Comparison of ENCODE assay signal across 14 mouse cellular contexts in the genomic region with DNA sequence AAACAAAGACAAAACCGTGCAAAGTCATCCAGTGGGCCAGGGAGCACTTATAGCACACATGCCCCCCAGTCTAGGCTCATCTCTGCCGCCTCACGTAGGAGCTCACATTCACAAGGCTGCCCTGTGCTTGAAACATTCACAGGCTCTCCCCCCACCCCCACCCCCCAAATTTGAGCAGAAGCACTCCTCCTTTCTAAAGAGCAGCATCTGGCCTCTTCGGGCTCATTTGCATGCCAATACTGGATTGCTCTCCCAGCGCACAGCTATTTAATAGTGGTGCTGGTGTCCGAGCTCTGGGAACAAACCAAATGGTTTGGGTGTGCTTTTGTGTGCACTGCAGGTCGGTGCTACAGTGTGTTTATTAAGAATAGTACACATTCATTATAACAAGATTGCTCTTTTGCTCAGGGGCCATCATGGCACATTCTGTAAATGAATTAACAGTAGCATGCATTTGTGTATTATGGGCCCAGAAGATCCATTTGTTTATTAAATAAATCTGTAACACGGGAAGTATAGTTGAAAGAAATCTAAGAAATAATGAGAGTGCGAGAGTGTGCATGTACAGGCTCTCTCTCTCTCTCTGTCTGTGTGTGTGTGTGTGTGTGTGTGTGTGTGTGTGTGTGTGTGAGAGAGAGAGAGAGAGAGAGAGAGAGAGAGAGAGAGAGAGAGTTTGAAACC.
DNase-seq lines count a peak whose midpoint lies in the region; ATAC-seq and TF ChIP-seq lines count a peak whose summit lies in the region.
"Had no signal": no experiment of that assay in that cellular context is flagged by ENCODE, and none has a peak within 500 bp of the region (broad histone marks: within the 10 kb centered on the region; RNA-seq: fewer than 3 reads in every experiment).

No protein-coding gene starts in this region.

- peak; percentile 91 for ATAC-seq in forebrain, embryonic 12.5 days (ENCODE audit: low FRiP score)
- peak; percentile 81 for ATAC-seq in hindbrain, postnatal 0 days
- peak; percentile 92 for ATAC-seq in neural tube, embryonic 12.5 days (ENCODE audit: low FRiP score, low read depth)
- ATAC-seq in kidney, embryonic 16.5 days (ENCODE audit: low FRiP score, low TSS enrichment): no peak
- ATAC-seq: liver, postnatal 0 days; Patski had no signal

- peak overlapping the region; percentile 86 for H3K27ac ChIP-seq in forebrain, embryonic 12.5 days
- no peak overlapping the region for H3K27ac ChIP-seq in hindbrain, postnatal 0 days
- H3K27ac ChIP-seq in neural tube, embryonic 12.5 days: 0 out of 2 replicates have a peak overlapping the region, but pooled peaks have one; percentile 22
- no peak overlapping the region for H3K27ac ChIP-seq in kidney, embryonic 16.5 days (ENCODE audit: low read length)
- H3K27ac ChIP-seq in heart, adult 2 months: no peak overlapping the region

- peaks cover 42% of the 10 kb centered on the region for H3K4me1 ChIP-seq in forebrain, embryonic 12.5 days
- no peaks in the 10 kb centered on the region for H3K4me1 ChIP-seq in hindbrain, postnatal 0 days (ENCODE audit: insufficient read depth, low read length)
- peaks cover 14% of the 10 kb centered on the region; the same call in 1 of the 2 replicates for H3K4me1 ChIP-seq in neural tube, embryonic 12.5 days
- H3K4me1 ChIP-seq in kidney, embryonic 16.5 days (ENCODE audit: insufficient read depth, low read length): peaks cover 13% of the 10 kb centered on the region; the same call in 1 of the 2 replicates
- H3K4me1 ChIP-seq in heart, adult 2 months (ENCODE audit: control insufficient read depth, insufficient read depth, low read length): no peaks in the 10 kb centered on the region

- TF ChIP-seq EP300 in heart, adult 2 months (IDR thresholded peaks at IDR 0.05; ENCODE audit: insufficient read depth, low read depth, low read length): no peak

- peak; percentile 65 for DNase-seq in embryo, embryonic 10 days (ENCODE audit: low spot score)
- DNase-seq in hindbrain, postnatal 0 days (ENCODE audit: low spot score): peak; percentile 59
- no peak for DNase-seq in adrenal gland, adult (ENCODE audit: inconsistent age in 2 of 2, low spot score in 1 of 2)
- DNase-seq in heart, adult 2 months: no peak
- DNase-seq in adrenal gland, postnatal 4 days (ENCODE audit: low spot score in 2 of 2): no peak
- DNase-seq: cerebellum, postnatal 36 days; kidney, postnatal 4 days; liver, postnatal 0 days had no signal

- WGBS in forebrain, embryonic 12.5 days: 3% methylated on average over 9 of the region's 9 CpGs
- 26% methylated on average over 9 of the region's 9 CpGs for WGBS in hindbrain, postnatal 0 days
- WGBS in neural tube, embryonic 12.5 days: 10% methylated on average over 9 of the region's 9 CpGs
- 51% methylated on average over 9 of the region's 9 CpGs for WGBS in kidney, embryonic 16.5 days
- 79% methylated on average over 9 of the region's 9 CpGs for WGBS in heart, adult 2 months

- no peak for TF ChIP-seq POLR2A in heart, adult 2 months (IDR thresholded peaks at IDR 0.05; ENCODE audit: insufficient read depth, low read depth, low read length)

- no peaks in the 10 kb centered on the region for H3K9me3 ChIP-seq in forebrain, embryonic 12.5 days
- no peaks in the 10 kb centered on the region for H3K9me3 ChIP-seq in hindbrain, postnatal 0 days (ENCODE audit: low read length)
- H3K9me3 ChIP-seq in neural tube, embryonic 12.5 days: no peaks in the 10 kb centered on the region
- no peaks in the 10 kb centered on the region for H3K9me3 ChIP-seq in kidney, embryonic 16.5 days (ENCODE audit: low read length)
- H3K9me3 ChIP-seq: megakaryocyte, embryonic 14.5 days had no signal

- no peaks in the 10 kb centered on the region for H3K36me3 ChIP-seq in forebrain, embryonic 12.5 days (replicated peaks)
- H3K36me3 ChIP-seq in hindbrain, postnatal 0 days (ENCODE audit: insufficient read depth, low read length): no peaks in the 10 kb centered on the region
- H3K36me3 ChIP-seq in neural tube, embryonic 12.5 days: no peaks in the 10 kb centered on the region
- no peaks in the 10 kb centered on the region for H3K36me3 ChIP-seq in kidney, embryonic 16.5 days (ENCODE audit: insufficient read depth, low read length)
- no peaks in the 10 kb centered on the region for H3K36me3 ChIP-seq in heart, adult 2 months (ENCODE audit: control insufficient read depth, insufficient read depth, low read length)

- TF ChIP-seq CTCF in hindbrain, postnatal 0 days (IDR thresholded peaks at IDR 0.05; ENCODE audit: low read depth): no peak
- no peak for TF ChIP-seq CTCF in heart, adult 2 months (IDR thresholded peaks at IDR 0.05)

- no peak overlapping the region for H3K4me3 ChIP-seq in forebrain, embryonic 12.5 days (replicated peaks)
- H3K4me3 ChIP-seq in hindbrain, postnatal 0 days (ENCODE audit: low read length): no peak overlapping the region
- H3K4me3 ChIP-seq in neural tube, embryonic 12.5 days: no peak overlapping the region
- H3K4me3 ChIP-seq in kidney, embryonic 16.5 days (ENCODE audit: low read length): no peak overlapping the region
- H3K4me3 ChIP-seq in heart, adult 2 months: no peak overlapping the region
- H3K4me3 ChIP-seq: megakaryocyte, embryonic 14.5 days had no signal

- no peaks in the 10 kb centered on the region for H3K27me3 ChIP-seq in forebrain, embryonic 12.5 days
- H3K27me3 ChIP-seq in hindbrain, postnatal 0 days (ENCODE audit: insufficient read depth, low read length): no peaks in the 10 kb centered on the region
- no peaks in the 10 kb centered on the region for H3K27me3 ChIP-seq in neural tube, embryonic 12.5 days (replicated peaks)
- H3K27me3 ChIP-seq in kidney, embryonic 16.5 days (ENCODE audit: insufficient read depth, low read length): no peaks in the 10 kb centered on the region
- no peaks in the 10 kb centered on the region for H3K27me3 ChIP-seq in heart, adult 2 months (ENCODE audit: control insufficient read depth, insufficient read depth, low read length)
- H3K27me3 ChIP-seq: megakaryocyte, embryonic 14.5 days; Patski had no signal

- no peaks in the 10 kb centered on the region for H3K79me2 ChIP-seq in heart, adult 2 months (replicated peaks; ENCODE audit: control insufficient read depth, insufficient read depth, low read length)

- peak overlapping the region; percentile 34 for H3K4me2 ChIP-seq in forebrain, embryonic 12.5 days
- H3K4me2 ChIP-seq in hindbrain, postnatal 0 days (ENCODE audit: low read depth, low read length): 0 out of 2 replicates have a peak overlapping the region, but pooled peaks have one; percentile 7
- peak overlapping the region; percentile 28; the same call in 1 of the 2 replicates for H3K4me2 ChIP-seq in neural tube, embryonic 12.5 days (replicated peaks)
- no peak overlapping the region for H3K4me2 ChIP-seq in kidney, embryonic 16.5 days (replicated peaks; ENCODE audit: low read depth, low read length)
- H3K4me2 ChIP-seq: heart, embryonic 11.5 days had no signal

- intact Hi-C loops in heart, adult 2 months (cut with DNase I): no loop called here

- H3K9ac ChIP-seq in forebrain, embryonic 12.5 days: no peak overlapping the region
- no peak overlapping the region for H3K9ac ChIP-seq in hindbrain, postnatal 0 days (replicated peaks; ENCODE audit: low read length)
- no peak overlapping the region for H3K9ac ChIP-seq in neural tube, embryonic 12.5 days
- no peak overlapping the region for H3K9ac ChIP-seq in kidney, embryonic 16.5 days (replicated peaks; ENCODE audit: low read length)
- no peak overlapping the region for H3K9ac ChIP-seq in heart, adult 2 months (ENCODE audit: low read depth, low read length)
- H3K9ac ChIP-seq: liver, postnatal 0 days had no signal

Comparison
In these comparisons a context has a peak if more than half of its experiments do, and no peak if none do; other contexts are left out.
1. DNase-seq: peak in embryo, embryonic 10 days (single experiment) and hindbrain, postnatal 0 days (single experiment); none in adrenal gland, adult (0 of 2), heart, adult 2 months (0 of 2) and adrenal gland, postnatal 4 days (0 of 2).
2. H3K27ac ChIP-seq: peak in forebrain, embryonic 12.5 days (single experiment) and neural tube, embryonic 12.5 days (single experiment); none in hindbrain, postnatal 0 days (single experiment), kidney, embryonic 16.5 days (single experiment) and heart, adult 2 months (single experiment).